Mouse (Mus musculus) adrenal gland, postnatal 4 days (tissue): ENCODE data around the gene Scaf8. TPM values are rescaled to one million over a fixed set of nuclear protein-coding genes. Genes with fewer than 3 reads are reported as not detected.

Experiments
- total RNA-seq, 2 experiments: library from RNA; stranded (reverse); gene quantifications; 2 replicates each; pipeline ENCODE4 v1.2.3; 2021

Scaf8 gene
- total RNA-seq, 2 experiments from 2014 or later = 57.3 to 60.4 TPM

Other genes starting within 250 kb of the Scaf8 start
- gene Tiam2, start 211.6 kb downstream of the Scaf8 start, total RNA-seq = 10 to 100 TPM; 19.6 to 20.8 TPM